Mouse (Mus musculus): ENCODE results near the gene Cyb5rl. TPM values are rescaled to one million over a fixed set of nuclear protein-coding genes. Genes with fewer than 3 reads are reported as not detected.

Cyb5rl gene
- 4.1 and 7.2 TPM in 2 replicates for polyA plus RNA-seq (2015; fragmentation: Nextera tagmentation; extraction: Ambion mirVana)

DNA sequence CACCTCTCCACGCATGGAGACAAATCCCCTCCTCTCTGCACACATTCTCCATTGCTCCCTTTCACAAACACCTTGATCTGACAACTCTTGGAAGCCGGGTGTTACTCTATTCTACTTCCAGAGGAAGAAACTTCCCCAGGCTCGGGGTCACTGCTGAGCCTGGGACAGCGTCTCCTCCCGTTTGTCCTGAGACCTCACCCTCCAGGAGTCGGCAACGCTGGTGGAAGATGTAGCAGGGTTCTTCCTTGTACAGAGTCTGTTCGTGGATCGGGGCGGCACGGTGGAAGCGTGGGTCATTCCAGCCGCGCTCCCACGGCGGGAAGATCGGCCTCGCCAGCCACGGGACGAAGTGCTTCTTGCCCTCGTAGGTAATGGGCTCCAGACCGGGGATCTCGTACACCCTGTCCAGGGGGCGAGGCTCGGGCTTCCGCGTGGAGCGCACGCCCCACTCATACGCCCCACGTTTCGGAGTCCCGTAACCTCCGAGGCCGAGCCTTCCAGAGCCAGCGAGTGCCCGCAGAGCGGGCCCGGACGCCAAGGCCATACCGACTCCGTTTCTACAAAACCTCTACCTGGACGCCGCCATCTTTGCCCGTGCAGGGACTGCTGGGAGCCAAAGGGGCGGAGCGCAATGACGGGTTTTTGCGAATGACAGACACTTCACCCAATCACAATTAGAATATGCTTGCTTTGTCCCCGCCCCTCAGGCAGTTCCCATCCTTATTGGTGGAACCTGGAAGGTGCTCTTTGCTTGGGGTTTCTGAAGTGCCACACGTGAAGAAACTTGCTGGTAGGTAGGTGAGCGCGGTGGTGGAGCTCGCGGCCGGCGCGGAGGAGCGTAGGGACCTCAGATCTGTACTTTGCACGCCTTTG is at the start of gene Cyb5rl, which contains the start of gene Mrpl37:
Cyb5rl (plus strand) TSS at position 737 of the 873 bp plus-strand sequence.
Mrpl37 (minus strand) TSS at position 617 of the 873 bp plus-strand sequence.
- WGBS: under 1% methylated on average over 60 of the region's 60 CpGs
- Histone ChIP-seq H3K9ac (ENCODE audit: low read depth, low read length) (peak within 1 kb of the TSS; percentile 78), H3K27me3 (ENCODE audit: control insufficient read depth, insufficient read depth, low read depth, low read length) (no peaks in the 10 kb centered on the region), H3K27ac (ENCODE audit: low read length) (peak within 1 kb of the TSS; percentile 51), H3K4me1 (ENCODE audit: control insufficient read depth, insufficient read depth, low read length) (peaks cover 13% of the 10 kb centered on the region), H3K36me3 (ENCODE audit: control insufficient read depth, insufficient read depth, low read length) (0 out of 2 replicates have a peak, but pooled peaks cover 6% of the 10 kb centered on the region), H3K9me3 (replicated peaks; ENCODE audit: control insufficient read depth, low read length, poor library complexity, severe bottlenecking) (no peaks in the 10 kb centered on the region), H3K4me3 (ENCODE audit: low read depth, low read length) (peak within 1 kb of the TSS; percentile 66), H3K4me2 (ENCODE audit: low read length) (peak within 1 kb of the TSS; percentile 98)
- peak; percentile 99 for ATAC-seq

GRCm38 (mm10) chr4:107017257-107017656 is 49.5 kb upstream of the Cyb5rl start:
- Histone ChIP-seq H3K9me3 (replicated peaks; ENCODE audit: control insufficient read depth, low read length, poor library complexity, severe bottlenecking) (no peaks in the 10 kb centered on the region), H3K36me3 (ENCODE audit: control insufficient read depth, insufficient read depth, low read length) (no peaks in the 10 kb centered on the region), H3K9ac (ENCODE audit: low read depth, low read length) (no peak overlapping the region), H3K4me1 (ENCODE audit: control insufficient read depth, insufficient read depth, low read length) (peaks cover 62% of the 10 kb centered on the region), H3K27me3 (ENCODE audit: control insufficient read depth, insufficient read depth, low read depth, low read length) (no peaks in the 10 kb centered on the region), H3K4me2 (ENCODE audit: low read length) (no peak overlapping the region), H3K27ac (ENCODE audit: low read length) (0 out of 2 replicates have a peak overlapping the region, but pooled peaks have one; percentile 8), H3K4me3 (ENCODE audit: low read depth, low read length) (no peak overlapping the region)
- no peak for ATAC-seq

DNA sequence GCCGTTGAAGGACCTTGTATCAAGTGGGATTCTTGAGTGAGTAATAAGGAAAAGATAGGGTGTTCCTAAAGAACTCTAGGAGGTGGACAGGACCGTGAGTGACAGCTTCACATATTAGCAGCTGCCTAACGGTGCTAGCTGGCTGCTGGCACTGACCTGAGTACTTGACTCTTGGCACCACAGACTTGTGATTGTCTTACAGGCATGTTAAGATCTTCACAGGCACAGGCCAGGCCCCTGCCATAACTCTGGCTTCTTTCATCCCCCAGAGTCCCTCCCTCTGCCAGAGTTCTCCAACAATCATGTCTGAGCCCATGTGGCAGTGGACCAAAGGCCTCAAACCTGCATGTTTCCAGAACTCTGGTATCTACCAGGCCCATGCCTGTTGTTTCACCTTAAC is 48.3 kb upstream of the Cyb5rl start:
- 61% methylated on average over 3 of the region's 3 CpGs for WGBS

DNA sequence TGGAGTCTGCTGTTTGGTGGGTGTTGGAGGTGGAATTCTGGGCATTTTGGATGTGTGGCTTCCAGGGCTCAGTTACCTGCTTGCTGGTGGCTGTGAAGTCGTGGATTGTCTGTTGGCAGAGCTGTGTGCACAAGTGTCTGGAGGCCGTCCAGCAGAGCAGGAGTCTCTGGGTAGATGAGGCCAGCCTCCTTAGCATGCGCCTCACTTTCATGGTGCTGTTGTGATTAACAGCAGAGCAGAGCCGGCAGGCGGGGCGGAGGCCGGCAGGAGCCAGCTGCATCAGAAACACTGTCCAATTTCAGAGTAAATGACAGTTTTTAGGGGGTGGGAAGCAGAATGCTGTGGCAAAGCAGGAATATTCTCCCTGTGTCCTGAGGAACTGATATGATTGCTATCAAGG is 47.8 kb upstream of the Cyb5rl start:
- no peaks in the 10 kb centered on the region for H3K27me3 ChIP-seq (ENCODE audit: control insufficient read depth, insufficient read depth, low read depth, low read length)
- H3K36me3 ChIP-seq (ENCODE audit: control insufficient read depth, insufficient read depth, low read length): no peaks in the 10 kb centered on the region
- H3K4me3 ChIP-seq (ENCODE audit: low read depth, low read length): no peak overlapping the region
- peak overlapping the region; percentile 10 for H3K9ac ChIP-seq (ENCODE audit: low read depth, low read length)
- peak overlapping the region; percentile 60 for H3K27ac ChIP-seq (ENCODE audit: low read length)
- no peak overlapping the region for H3K4me2 ChIP-seq (ENCODE audit: low read length)
- H3K4me1 ChIP-seq (ENCODE audit: control insufficient read depth, insufficient read depth, low read length): peaks cover 76% of the 10 kb centered on the region
- H3K9me3 ChIP-seq (replicated peaks; ENCODE audit: control insufficient read depth, low read length, poor library complexity, severe bottlenecking): no peaks in the 10 kb centered on the region
- WGBS: 25% methylated on average over 7 of the region's 7 CpGs
- ATAC-seq: no peak

More for the DNA sequence above, 48.3 kb upstream of the Cyb5rl start:
- H3K4me3 ChIP-seq (ENCODE audit: low read depth, low read length): no peak overlapping the region
- no peak overlapping the region for H3K9ac ChIP-seq (ENCODE audit: low read depth, low read length)
- no peak for ATAC-seq
- H3K27ac ChIP-seq (ENCODE audit: low read length): peak overlapping the region; percentile 60
- H3K36me3 ChIP-seq (ENCODE audit: control insufficient read depth, insufficient read depth, low read length): no peaks in the 10 kb centered on the region
- no peak overlapping the region for H3K4me2 ChIP-seq (ENCODE audit: low read length)
- no peaks in the 10 kb centered on the region for H3K9me3 ChIP-seq (replicated peaks; ENCODE audit: control insufficient read depth, low read length, poor library complexity, severe bottlenecking)
- H3K4me1 ChIP-seq (ENCODE audit: control insufficient read depth, insufficient read depth, low read length): peaks cover 74% of the 10 kb centered on the region
- H3K27me3 ChIP-seq (ENCODE audit: control insufficient read depth, insufficient read depth, low read depth, low read length): no peaks in the 10 kb centered on the region

DNA sequence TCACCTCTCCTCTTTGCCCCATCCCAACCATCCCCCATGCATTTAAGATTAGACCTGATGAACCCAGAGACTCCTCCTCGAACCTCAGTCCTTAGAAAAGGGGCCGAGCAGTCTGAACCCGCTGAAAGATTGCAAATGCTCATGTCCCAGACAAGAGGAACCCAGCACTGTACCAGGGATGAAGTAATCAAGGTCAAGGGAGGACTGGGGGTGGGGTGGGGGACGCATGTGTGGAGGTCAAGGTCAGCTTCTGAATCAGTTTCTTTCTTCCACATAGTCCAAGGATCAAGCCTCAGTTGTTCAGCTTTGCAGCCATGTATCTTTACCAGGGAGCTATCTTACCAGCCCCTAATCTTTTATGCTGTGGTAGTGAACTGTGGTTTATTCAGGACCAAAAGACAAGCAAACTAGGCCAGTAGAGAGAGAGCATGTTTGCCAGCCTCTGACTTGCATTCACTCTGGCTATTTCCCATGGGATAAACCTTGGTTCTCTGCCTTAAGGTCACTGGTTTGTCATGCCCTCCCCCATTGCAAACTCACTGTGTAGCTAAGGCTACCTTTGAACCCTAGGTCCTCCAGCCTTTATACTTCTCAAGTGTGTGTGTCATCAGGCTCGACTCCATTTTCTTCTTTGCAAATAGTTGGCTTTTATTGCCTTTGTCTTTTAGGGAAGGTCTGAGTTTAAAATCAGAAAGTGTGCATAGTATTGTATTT is 46.3 kb upstream of the Cyb5rl start:
- ATAC-seq: no peak
- Histone ChIP-seq H3K4me3 (ENCODE audit: low read depth, low read length) (no peak overlapping the region), H3K27ac (ENCODE audit: low read length) (no peak overlapping the region), H3K36me3 (ENCODE audit: control insufficient read depth, insufficient read depth, low read length) (no peaks in the 10 kb centered on the region), H3K4me1 (ENCODE audit: control insufficient read depth, insufficient read depth, low read length) (peaks cover 79% of the 10 kb centered on the region), H3K4me2 (ENCODE audit: low read length) (no peak overlapping the region), H3K9ac (ENCODE audit: low read depth, low read length) (no peak overlapping the region), H3K9me3 (replicated peaks; ENCODE audit: control insufficient read depth, low read length, poor library complexity, severe bottlenecking) (no peaks in the 10 kb centered on the region), H3K27me3 (ENCODE audit: control insufficient read depth, insufficient read depth, low read depth, low read length) (no peaks in the 10 kb centered on the region)
- 74% methylated on average over 5 of the region's 5 CpGs for WGBS

GRCm38 (mm10) chr4:107021464-107021863 is 45.3 kb upstream of the Cyb5rl start:
- Histone ChIP-seq H3K4me2 (ENCODE audit: low read length) (no peak overlapping the region), H3K27ac (ENCODE audit: low read length) (no peak overlapping the region), H3K9ac (ENCODE audit: low read depth, low read length) (no peak overlapping the region)

DNA sequence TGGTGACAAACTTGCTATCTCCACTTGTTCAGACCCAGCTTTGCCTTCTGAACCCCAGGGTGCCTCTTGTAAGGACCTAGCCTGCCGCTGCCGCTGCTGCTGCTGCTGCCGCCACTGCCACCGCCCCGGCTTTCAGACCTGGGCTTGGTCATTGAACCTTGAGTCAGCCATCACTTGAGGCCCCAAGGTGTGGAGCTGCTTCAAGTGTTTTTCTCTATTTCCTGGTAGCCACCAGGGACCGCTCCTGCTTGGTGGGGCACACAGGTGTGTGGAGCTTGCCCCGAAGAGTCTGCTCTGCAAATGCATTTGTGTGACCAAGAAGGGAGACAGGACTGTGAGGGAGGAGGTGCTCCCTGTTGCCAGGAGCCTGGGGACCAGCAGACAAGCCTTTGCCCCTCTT is 41.9 kb upstream of the Cyb5rl start:
- Histone ChIP-seq H3K4me3 (ENCODE audit: low read depth, low read length) (no peak overlapping the region), H3K4me1 (ENCODE audit: control insufficient read depth, insufficient read depth, low read length) (peaks cover 45% of the 10 kb centered on the region), H3K9ac (ENCODE audit: low read depth, low read length) (no peak overlapping the region), H3K4me2 (ENCODE audit: low read length) (no peak overlapping the region), H3K36me3 (ENCODE audit: control insufficient read depth, insufficient read depth, low read length) (no peaks in the 10 kb centered on the region), H3K27me3 (ENCODE audit: control insufficient read depth, insufficient read depth, low read depth, low read length) (no peaks in the 10 kb centered on the region), H3K9me3 (replicated peaks; ENCODE audit: control insufficient read depth, low read length, poor library complexity, severe bottlenecking) (no peaks in the 10 kb centered on the region), H3K27ac (ENCODE audit: low read length) (no peak overlapping the region)
- ATAC-seq: no peak
- WGBS: 78% methylated on average over 7 of the region's 7 CpGs

More at GRCm38 (mm10) chr4:107021464-107021863, 45.3 kb upstream of the Cyb5rl start:
- Histone ChIP-seq H3K4me3 (ENCODE audit: low read depth, low read length) (no peak overlapping the region), H3K9me3 (replicated peaks; ENCODE audit: control insufficient read depth, low read length, poor library complexity, severe bottlenecking) (no peaks in the 10 kb centered on the region), H3K27me3 (ENCODE audit: control insufficient read depth, insufficient read depth, low read depth, low read length) (no peaks in the 10 kb centered on the region), H3K4me1 (ENCODE audit: control insufficient read depth, insufficient read depth, low read length) (peaks cover 71% of the 10 kb centered on the region), H3K36me3 (ENCODE audit: control insufficient read depth, insufficient read depth, low read length) (no peaks in the 10 kb centered on the region)
- ATAC-seq: no peak
- 45% methylated on average over 3 of the region's 3 CpGs for WGBS

DNA sequence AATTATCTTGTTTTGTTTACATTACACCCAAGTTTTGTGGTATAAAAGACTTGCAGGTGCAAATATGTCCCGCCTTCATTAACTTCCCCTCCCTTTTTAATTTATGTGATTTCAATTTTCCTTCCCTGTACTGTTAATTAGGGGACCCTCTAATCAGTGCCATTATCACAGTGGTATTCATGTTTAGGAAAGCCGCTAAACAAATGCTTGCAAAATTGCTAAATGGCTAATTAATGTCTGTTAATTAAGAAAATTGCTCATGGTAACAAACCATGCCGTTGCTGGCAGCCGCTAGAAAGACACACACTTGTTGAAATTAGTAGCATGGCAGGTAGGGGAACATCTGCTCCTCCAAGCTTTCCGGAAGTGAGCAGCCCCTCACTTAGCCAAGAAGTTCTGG is 41.4 kb upstream of the Cyb5rl start:
- 70% methylated on average over 5 of the region's 5 CpGs for WGBS
- no peak for ATAC-seq
- no peak overlapping the region for H3K9ac ChIP-seq (ENCODE audit: low read depth, low read length)
- peaks cover 42% of the 10 kb centered on the region for H3K4me1 ChIP-seq (ENCODE audit: control insufficient read depth, insufficient read depth, low read length)
- H3K4me2 ChIP-seq (ENCODE audit: low read length): no peak overlapping the region
- H3K9me3 ChIP-seq (replicated peaks; ENCODE audit: control insufficient read depth, low read length, poor library complexity, severe bottlenecking): no peaks in the 10 kb centered on the region
- H3K4me3 ChIP-seq (ENCODE audit: low read depth, low read length): no peak overlapping the region
- H3K27me3 ChIP-seq (ENCODE audit: control insufficient read depth, insufficient read depth, low read depth, low read length): no peaks in the 10 kb centered on the region
- no peak overlapping the region for H3K27ac ChIP-seq (ENCODE audit: low read length)
- H3K36me3 ChIP-seq (ENCODE audit: control insufficient read depth, insufficient read depth, low read length): no peaks in the 10 kb centered on the region

- no peak for ATAC-seq
- WGBS: 50% methylated on average over 8 of the region's 8 CpGs
- Histone ChIP-seq H3K4me1 (ENCODE audit: control insufficient read depth, insufficient read depth, low read length) (peaks cover 32% of the 10 kb centered on the region), H3K27ac (ENCODE audit: low read length) (peak overlapping the region; percentile 43), H3K4me2 (ENCODE audit: low read length) (no peak overlapping the region), H3K9me3 (replicated peaks; ENCODE audit: control insufficient read depth, low read length, poor library complexity, severe bottlenecking) (no peaks in the 10 kb centered on the region), H3K9ac (ENCODE audit: low read depth, low read length) (no peak overlapping the region), H3K36me3 (ENCODE audit: control insufficient read depth, insufficient read depth, low read length) (0 out of 2 replicates have a peak, but pooled peaks cover 7% of the 10 kb centered on the region), H3K4me3 (ENCODE audit: low read depth, low read length) (no peak overlapping the region), H3K27me3 (ENCODE audit: control insufficient read depth, insufficient read depth, low read depth, low read length) (no peaks in the 10 kb centered on the region)
Measured at GRCm38 (mm10) chr4:107026451-107026850, 40.3 kb upstream of the Cyb5rl start.
